Mouse (Mus musculus) ES-E14 (cell line): Measurements from ENCODE around the gene Guca1b. TPM values are rescaled to one million over a fixed set of nuclear protein-coding genes. Genes with fewer than 3 reads are reported as not detected.
A peak's percentile ranks its signal among the peaks of the same experiment; 100 is the strongest.

Experiments used
- DNase-seq: peaks from one replicate; pipeline ENCODE4 v3.0.0-alpha.2; 2013; ENCODE audit warnings: low read depth, low spot score
- H3K27ac ChIP-seq: 2 replicates; pipeline ENCODE4 v1.5.1; 2012; ENCODE audit warnings: low read depth, mild to moderate bottlenecking, low read length, moderate library complexity, mixed read lengths; ENCODE audit not compliant: poor library complexity, insufficient read depth, severe bottlenecking
- H3K36me3 ChIP-seq: 2 replicates; pipeline ENCODE4 v1.6.1; 2012; ENCODE audit warnings: mild to moderate bottlenecking, low read length, moderate library complexity, mixed read lengths; ENCODE audit not compliant: control insufficient read depth, poor library complexity, insufficient read depth, severe bottlenecking
- H3K4me1 ChIP-seq, 2 experiments: fragments of 150-350 bp in 1 of 2; sonication (generic) in 1 of 2; 2 replicates each; pipeline ENCODE4 v1.6.1; 2012; ENCODE audit warnings: low read length in 2 of 2, mild to moderate bottlenecking in 1 of 2, mixed read lengths in 1 of 2; ENCODE audit not compliant: control insufficient read depth in 2 of 2, insufficient read depth in 2 of 2, poor library complexity in 1 of 2
- H3K4me3 ChIP-seq, 2 experiments: fragments of 150-350 bp in 1 of 2; sonication (generic) in 1 of 2; 2 replicates each; pipeline ENCODE4 v1.5.1; 2012; ENCODE audit warnings: low read length in 2 of 2, low read depth in 1 of 2, mild to moderate bottlenecking in 1 of 2, mixed read lengths in 1 of 2; ENCODE audit not compliant: insufficient read depth in 1 of 2, poor library complexity in 1 of 2, severe bottlenecking in 1 of 2
- H3K9ac ChIP-seq: 2 replicates; pipeline ENCODE4 v1.6.1; 2012; ENCODE audit warnings: low read depth, mild to moderate bottlenecking, low read length, mixed read lengths; ENCODE audit not compliant: poor library complexity, insufficient read depth, severe bottlenecking
- H3K9me3 ChIP-seq: fragments of 150-350 bp; sonication (generic); 2 replicates; pipeline ENCODE4 v1.6.1; 2012; ENCODE audit warnings: low read depth, mild to moderate bottlenecking, low read length; ENCODE audit not compliant: control insufficient read depth, insufficient read depth
- CHD2 ChIP-seq: IDR thresholded peaks from 2 replicates; pipeline ENCODE4 v1.6.1; 2014; ENCODE audit warnings: mild to moderate bottlenecking, low read depth, low read length, inconsistent platforms
- HCFC1 ChIP-seq: IDR thresholded peaks from 2 replicates; pipeline ENCODE4 v1.6.1; 2012; ENCODE audit warnings: low read length, inconsistent platforms, borderline replicate concordance; ENCODE audit not compliant: insufficient read depth
- MAFK ChIP-seq: IDR thresholded peaks from 2 replicates; pipeline ENCODE4 v1.6.1; 2014; ENCODE audit warnings: mild to moderate bottlenecking, low read depth, low read length, inconsistent platforms; ENCODE audit not compliant: insufficient read depth
- ZC3H11A ChIP-seq: IDR thresholded peaks from 2 replicates; pipeline ENCODE4 v1.6.1; 2012; ENCODE audit warnings: low read depth, mild to moderate bottlenecking, inconsistent platforms, low read length, borderline replicate concordance
- ZNF384 ChIP-seq: IDR thresholded peaks from 2 replicates; pipeline ENCODE4 v1.6.1; 2012; ENCODE audit warnings: low read depth, low read length, inconsistent platforms
- in situ Hi-C, 2 experiments: fragments of 600-800 bp; cut with MboI; formaldehyde crosslinking; loops; one replicate each; pipeline ENCODE4 v1.15.1; 2025; ENCODE audit warnings: low sequenced_read_pairs in 2 of 2, inconsistent platforms in 1 of 2; ENCODE audit not compliant: unreplicated experiment in 2 of 2
- total RNA-seq: library from RNA; depleted of rRNA; stranded (reverse); fragments of 300-350 nt; gene quantifications from 2 replicates; pipeline ENCODE4 v1.2.3, GENCODE M21; 2012; rRNA removed

Guca1b gene
- total RNA-seq, 1 experiment: not detected

DNA sequence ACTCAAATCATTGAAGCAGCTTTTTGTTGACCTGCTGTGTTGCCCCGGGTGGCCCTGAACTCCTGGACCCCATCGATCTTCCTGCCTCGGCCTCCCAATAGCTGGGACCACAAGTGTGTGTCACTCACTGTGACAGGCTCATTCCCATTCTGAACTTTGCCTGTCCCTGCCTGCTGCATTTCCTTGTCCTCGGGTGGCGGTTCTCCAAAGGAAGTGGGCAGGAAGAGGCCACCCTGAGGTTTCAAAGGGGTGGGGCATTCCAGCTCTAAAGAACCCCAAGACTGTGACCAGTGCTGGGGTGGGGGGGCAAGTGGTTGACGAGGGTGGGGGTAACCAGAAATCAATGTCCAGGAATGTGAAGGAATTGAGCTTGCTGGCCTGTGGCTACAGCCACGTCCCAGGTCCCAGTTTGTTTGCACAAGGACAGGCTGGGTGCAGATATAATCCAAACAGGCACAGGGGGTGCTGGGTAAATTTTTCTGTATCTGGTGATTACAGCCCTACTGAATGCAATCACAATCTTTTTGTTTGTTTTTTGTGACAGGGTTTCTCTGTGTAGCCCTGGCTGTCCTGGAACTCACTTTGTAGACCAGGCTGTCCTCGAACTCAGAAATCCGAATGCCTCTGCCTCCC is 54.3 kb downstream of the Guca1b start:
- Histone ChIP-seq H3K4me1 (peaks cover 0 to 29% of the 10 kb centered on the region in 2 experiments; a peak in 2 of 4 replicates), H3K27ac (no peak overlapping the region; the same call in 1 of the 2 replicates), H3K36me3 (no peaks in the 10 kb centered on the region), H3K9ac (no peak overlapping the region), H3K4me3 (no peak overlapping the region), H3K9me3 (no peaks in the 10 kb centered on the region)
- TF ChIP-seq HCFC1 (no peak), CHD2 (no peak), MAFK (no peak), ZNF384 (no peak), ZC3H11A (no peak)
- in situ Hi-C loops: no loop called here
- no peak for DNase-seq

DNA sequence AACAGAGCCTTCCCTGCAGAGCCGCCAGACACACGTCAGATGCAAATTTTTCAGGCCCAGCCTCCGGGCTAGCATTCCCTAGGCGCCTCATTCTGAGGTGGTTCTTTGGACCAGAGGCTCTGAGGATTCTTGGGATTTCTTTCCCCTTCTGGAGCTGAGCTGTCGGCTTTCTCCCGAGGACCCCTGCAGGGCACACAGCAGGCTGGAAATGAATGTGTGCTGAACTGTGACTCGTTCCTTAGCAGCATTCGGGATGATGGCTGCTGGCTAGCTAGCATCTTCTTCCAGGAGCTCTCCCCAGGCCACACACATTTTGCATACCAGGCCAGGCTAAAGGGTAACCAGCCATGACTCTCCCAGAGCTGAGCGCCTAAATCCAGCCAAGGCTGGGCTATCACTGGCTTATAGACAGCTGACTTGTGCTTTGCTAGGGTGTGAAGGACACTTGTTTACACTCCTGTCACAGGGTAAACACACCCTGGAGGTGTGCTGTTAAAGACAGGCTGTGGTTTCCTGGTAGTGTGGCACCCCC is 55.2 kb downstream of the Guca1b start:
- in situ Hi-C loops: no loop called here
- Histone ChIP-seq H3K4me1 (peaks cover 0 to 29% of the 10 kb centered on the region in 2 experiments; a peak in 2 of 4 replicates), H3K27ac (peak overlapping the region; percentile 64; the same call in 1 of the 2 replicates), H3K36me3 (no peaks in the 10 kb centered on the region), H3K4me3 (no peak overlapping the region), H3K9me3 (no peaks in the 10 kb centered on the region), H3K9ac (no peak overlapping the region; the same call in 1 of the 2 replicates)
- DNase-seq: peak; percentile 61
- no peak for TF ChIP-seq ZC3H11A
- no peak for TF ChIP-seq HCFC1
- TF ChIP-seq CHD2: no peak
- TF ChIP-seq MAFK: no peak
- no peak for TF ChIP-seq ZNF384

DNA sequence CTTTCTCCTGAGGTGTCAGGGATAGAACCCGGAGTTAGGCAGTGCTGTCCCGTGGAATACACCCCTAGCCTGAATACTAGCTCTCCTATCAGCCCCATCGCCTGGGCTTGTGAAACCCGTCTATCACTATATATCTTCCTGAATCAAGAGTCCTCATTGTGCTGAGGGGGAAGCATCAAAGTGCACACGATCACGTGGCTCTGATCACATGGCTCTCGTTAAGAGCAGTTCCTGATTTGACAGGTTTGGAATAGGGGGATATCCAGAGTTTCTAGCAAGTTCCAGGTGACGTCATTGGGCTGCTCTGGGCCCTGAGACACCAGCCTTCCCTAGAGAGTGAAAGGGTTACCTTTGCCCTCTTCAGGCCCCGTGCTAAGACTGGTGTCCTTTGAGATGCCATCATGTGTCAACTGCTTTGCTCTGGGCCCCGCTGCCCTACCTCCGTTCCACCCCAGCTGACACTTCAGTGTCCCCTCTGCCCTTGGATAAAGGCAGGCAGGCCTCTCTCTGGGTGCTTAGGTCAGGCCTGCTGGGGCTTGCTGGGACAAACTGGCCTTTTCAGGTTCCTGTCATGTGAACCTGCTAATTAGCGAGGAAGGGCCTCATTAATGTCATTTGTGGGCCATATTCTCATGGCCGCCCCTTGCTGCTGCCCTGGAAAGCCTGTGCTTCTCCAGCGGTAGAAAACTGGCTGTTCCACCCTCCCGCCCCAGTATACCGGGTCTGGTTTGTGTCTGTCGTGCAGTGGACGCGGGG is 56.3 kb downstream of the Guca1b start:
- no peak overlapping the region for H3K27ac ChIP-seq
- H3K36me3 ChIP-seq: no peaks in the 10 kb centered on the region
- no peaks in the 10 kb centered on the region for H3K9me3 ChIP-seq
- no peak overlapping the region for H3K9ac ChIP-seq
- peaks cover 0 to 35% of the 10 kb centered on the region in 2 experiments; a peak in 2 of 4 replicates for H3K4me1 ChIP-seq
- no peak overlapping the region for H3K4me3 ChIP-seq
- in situ Hi-C loops: no loop called here
- DNase-seq: no peak
- TF ChIP-seq ZC3H11A: no peak
- no peak for TF ChIP-seq ZNF384
- TF ChIP-seq HCFC1: no peak
- TF ChIP-seq CHD2: no peak
- no peak for TF ChIP-seq MAFK

DNA sequence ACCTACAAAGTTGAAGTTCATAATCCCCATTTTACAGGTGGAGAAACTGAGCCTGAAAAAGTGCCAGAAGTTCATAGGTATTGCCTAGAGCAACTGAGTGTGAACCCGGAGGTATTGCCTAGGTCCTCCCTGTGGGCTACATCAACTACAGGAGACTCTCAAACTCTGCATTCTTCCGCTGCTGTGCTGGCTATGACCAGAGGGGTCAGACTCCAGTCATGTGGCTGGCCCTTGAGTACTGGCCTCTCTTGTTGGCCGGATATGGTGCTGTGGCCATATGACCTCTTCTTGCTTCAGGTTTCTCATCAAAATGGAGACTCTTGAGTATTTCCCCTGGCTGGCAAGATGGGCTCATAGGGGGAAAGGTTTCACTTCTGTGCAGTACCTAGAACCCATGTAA is 57.1 kb downstream of the Guca1b start:
- Histone ChIP-seq H3K4me1 (peaks cover 0 to 36% of the 10 kb centered on the region in 2 experiments; a peak in 2 of 4 replicates), H3K9ac (no peak overlapping the region), H3K9me3 (no peaks in the 10 kb centered on the region), H3K4me3 (no peak overlapping the region), H3K27ac (no peak overlapping the region), H3K36me3 (no peaks in the 10 kb centered on the region)
- DNase-seq: no peak
- no peak for TF ChIP-seq ZNF384
- no peak for TF ChIP-seq MAFK
- TF ChIP-seq ZC3H11A: no peak
- no peak for TF ChIP-seq CHD2
- TF ChIP-seq HCFC1: no peak
- in situ Hi-C loops: no loop called here

Other genes starting within 250 kb of the Guca1b start
- 55.8 and 65.1 TPM in 2 replicates for gene Mrps10, start 16.5 kb upstream of the Guca1b start, total RNA-seq
- 10.7 and 12.2 TPM in 2 replicates for gene Guca1a, start 15.2 kb downstream of the Guca1b start, total RNA-seq
- 1.5 and 2.2 TPM in 2 replicates for gene AI661453, start 51.2 kb downstream of the Guca1b start, total RNA-seq
- 0.85 TPM in 2 replicates for gene 1700001C19Rik, start 52.0 kb downstream of the Guca1b start, total RNA-seq
- 40.0 and 58.6 TPM in 2 replicates for gene Taf8, start 116.9 kb downstream of the Guca1b start, total RNA-seq
- 125 and 131 TPM in 2 replicates for gene Ccnd3, start 119.7 kb downstream of the Guca1b start, total RNA-seq
- gene Bysl, start 226.1 kb downstream of the Guca1b start, total RNA-seq: 51.5 and 51.8 TPM in 2 replicates
- gene Med20, start 226.2 kb downstream of the Guca1b start, total RNA-seq: 43.4 and 46.1 TPM in 2 replicates
- 4.9 and 5.4 TPM in 2 replicates for gene Gm20517, start 226.2 kb downstream of the Guca1b start, total RNA-seq
- gene Usp49, start 245.3 kb downstream of the Guca1b start, total RNA-seq: 10.0 and 15.5 TPM in 2 replicates